Mouse (Mus musculus): Measurements from ENCODE around the gene Mmel1. TPM values are rescaled to one million over a fixed set of nuclear protein-coding genes. Genes with fewer than 3 reads are reported as not detected.

Gene Mmel1
- polyA plus RNA-seq, 1 experiment from 2014 or later = 0.23 TPM

DNA sequence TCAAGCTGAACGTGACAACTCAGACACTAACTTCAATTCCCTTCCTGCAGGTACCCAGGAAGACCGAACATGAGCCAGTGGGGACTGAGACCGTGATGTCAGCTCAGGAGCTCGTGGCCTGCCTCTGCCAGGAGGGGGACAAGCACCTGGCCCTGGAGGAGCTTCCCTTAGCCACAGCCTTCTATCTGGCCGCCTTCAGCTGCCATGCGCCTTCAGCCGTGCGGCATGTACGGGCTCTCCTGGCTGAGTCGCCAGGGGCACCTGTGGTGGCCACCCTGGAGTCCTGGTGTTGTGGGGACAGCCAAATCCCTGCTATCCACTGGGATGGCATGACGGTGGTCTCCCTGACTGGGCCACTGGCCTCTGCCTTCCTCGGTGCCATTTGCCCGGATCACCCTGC, 30.6 kb upstream of the Mmel1 start:
- no peaks in the 10 kb centered on the region for H3K4me1 ChIP-seq (ENCODE audit: control insufficient read depth, insufficient read depth, low read length)
- 81% methylated on average over 13 of the region's 13 CpGs for WGBS (ENCODE audit: insufficient replicate concordance)
- no peaks in the 10 kb centered on the region for H3K36me3 ChIP-seq (ENCODE audit: control insufficient read depth, insufficient read depth, low read length)
- H3K4me3 ChIP-seq (ENCODE audit: low read depth, low read length) = no peak overlapping the region
- ATAC-seq (replicated peaks; ENCODE audit: insufficient number of reproducible peaks, low FRiP score, low TSS enrichment) = no peak
- H3K9ac ChIP-seq (ENCODE audit: low read depth, low read length) = no peak overlapping the region
- no peak overlapping the region for H3K27ac ChIP-seq (ENCODE audit: low read depth, low read length)
- H3K27me3 ChIP-seq (ENCODE audit: control insufficient read depth, insufficient read depth, low read length) = peaks cover 10% of the 10 kb centered on the region
- no peaks in the 10 kb centered on the region for H3K9me3 ChIP-seq (replicated peaks; ENCODE audit: control insufficient read depth, low read length)
- no peak overlapping the region for H3K4me2 ChIP-seq

DNA sequence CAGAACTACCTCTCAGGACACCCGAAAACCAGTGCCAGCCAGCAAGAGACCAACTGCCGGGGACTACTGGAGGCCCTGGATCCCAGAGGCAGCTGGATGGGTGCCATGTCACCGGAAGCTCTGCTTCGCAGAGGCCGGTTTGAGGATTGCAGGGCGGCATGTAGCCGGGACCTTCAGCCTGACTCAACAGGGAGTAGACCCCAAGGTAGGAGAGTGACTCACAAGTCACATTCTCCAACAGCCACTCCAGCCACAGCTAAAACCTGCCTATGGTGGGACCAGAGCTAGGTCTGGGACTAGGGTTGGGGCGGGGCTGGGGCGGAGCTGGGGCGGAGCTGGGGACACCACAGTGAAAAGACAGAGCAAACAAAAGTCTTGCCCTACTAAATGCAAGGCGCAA, 30.0 kb upstream of the Mmel1 start:
- Histone ChIP-seq H3K27me3 (ENCODE audit: control insufficient read depth, insufficient read depth, low read length) (peaks cover 10% of the 10 kb centered on the region), H3K4me1 (ENCODE audit: control insufficient read depth, insufficient read depth, low read length) (no peaks in the 10 kb centered on the region), H3K4me2 (no peak overlapping the region), H3K27ac (ENCODE audit: low read depth, low read length) (no peak overlapping the region), H3K4me3 (ENCODE audit: low read depth, low read length) (no peak overlapping the region), H3K9ac (ENCODE audit: low read depth, low read length) (no peak overlapping the region), H3K36me3 (ENCODE audit: control insufficient read depth, insufficient read depth, low read length) (no peaks in the 10 kb centered on the region), H3K9me3 (replicated peaks; ENCODE audit: control insufficient read depth, low read length) (no peaks in the 10 kb centered on the region)
- 47% methylated on average over 11 of the region's 11 CpGs for WGBS (ENCODE audit: insufficient replicate concordance)
- ATAC-seq (replicated peaks; ENCODE audit: insufficient number of reproducible peaks, low FRiP score, low TSS enrichment) = no peak; the same call in 1 of the 2 replicates

DNA sequence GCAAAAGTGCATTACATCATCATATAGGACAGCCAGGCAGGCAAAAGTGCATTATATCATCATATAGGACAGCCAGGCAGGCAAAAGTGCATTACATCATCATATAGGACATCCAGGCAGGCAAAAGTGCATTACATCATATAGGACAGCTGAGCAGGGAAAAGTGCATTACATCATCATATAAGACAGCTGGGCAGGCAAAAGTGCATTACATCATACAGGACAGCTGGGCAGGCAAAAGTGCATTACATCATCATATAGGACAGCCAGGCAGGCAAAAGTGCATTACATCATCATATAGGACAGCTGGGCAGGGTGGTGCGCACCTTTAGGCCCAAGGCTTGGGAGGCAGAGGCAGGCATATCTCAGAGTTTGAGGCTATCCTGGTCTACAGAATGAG, 16.7 kb upstream of the Mmel1 start:
- Histone ChIP-seq H3K4me2 (no peak overlapping the region), H3K4me3 (ENCODE audit: low read depth, low read length) (no peak overlapping the region), H3K4me1 (ENCODE audit: control insufficient read depth, insufficient read depth, low read length) (peaks cover 4% of the 10 kb centered on the region; the same call in 1 of the 2 replicates), H3K9ac (ENCODE audit: low read depth, low read length) (no peak overlapping the region), H3K36me3 (ENCODE audit: control insufficient read depth, insufficient read depth, low read length) (no peaks in the 10 kb centered on the region), H3K27ac (ENCODE audit: low read depth, low read length) (no peak overlapping the region), H3K27me3 (ENCODE audit: control insufficient read depth, insufficient read depth, low read length) (peaks cover 30% of the 10 kb centered on the region), H3K9me3 (replicated peaks; ENCODE audit: control insufficient read depth, low read length) (no peaks in the 10 kb centered on the region)
- ATAC-seq (replicated peaks; ENCODE audit: insufficient number of reproducible peaks, low FRiP score, low TSS enrichment) = no peak
- WGBS (ENCODE audit: insufficient replicate concordance) = 95% methylated on average over 1 of the region's 1 CpGs

DNA sequence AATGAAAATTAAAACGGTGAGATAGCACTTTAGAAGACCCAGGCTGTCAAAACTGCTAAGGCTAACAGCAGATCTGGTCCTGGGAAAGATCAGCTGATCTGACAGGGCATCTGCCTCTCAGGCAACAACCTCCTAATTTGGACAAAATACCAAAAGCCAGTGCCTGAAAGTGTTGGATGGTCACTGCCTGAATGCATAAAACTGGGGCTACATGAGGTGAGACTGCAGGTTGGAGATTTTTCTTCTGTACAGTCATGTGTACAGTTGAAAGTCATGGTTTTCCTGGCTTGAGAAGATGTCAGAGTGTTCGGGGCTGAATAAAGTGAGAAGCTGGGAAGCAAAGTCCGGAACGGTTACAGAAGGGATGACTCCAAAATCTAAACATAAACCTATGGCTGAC, 15.5 kb upstream of the Mmel1 start:
- H3K4me2 ChIP-seq = no peak overlapping the region
- ATAC-seq (replicated peaks; ENCODE audit: insufficient number of reproducible peaks, low FRiP score, low TSS enrichment) = no peak
- 67% methylated on average over 4 of the region's 4 CpGs for WGBS (ENCODE audit: insufficient replicate concordance)

DNA sequence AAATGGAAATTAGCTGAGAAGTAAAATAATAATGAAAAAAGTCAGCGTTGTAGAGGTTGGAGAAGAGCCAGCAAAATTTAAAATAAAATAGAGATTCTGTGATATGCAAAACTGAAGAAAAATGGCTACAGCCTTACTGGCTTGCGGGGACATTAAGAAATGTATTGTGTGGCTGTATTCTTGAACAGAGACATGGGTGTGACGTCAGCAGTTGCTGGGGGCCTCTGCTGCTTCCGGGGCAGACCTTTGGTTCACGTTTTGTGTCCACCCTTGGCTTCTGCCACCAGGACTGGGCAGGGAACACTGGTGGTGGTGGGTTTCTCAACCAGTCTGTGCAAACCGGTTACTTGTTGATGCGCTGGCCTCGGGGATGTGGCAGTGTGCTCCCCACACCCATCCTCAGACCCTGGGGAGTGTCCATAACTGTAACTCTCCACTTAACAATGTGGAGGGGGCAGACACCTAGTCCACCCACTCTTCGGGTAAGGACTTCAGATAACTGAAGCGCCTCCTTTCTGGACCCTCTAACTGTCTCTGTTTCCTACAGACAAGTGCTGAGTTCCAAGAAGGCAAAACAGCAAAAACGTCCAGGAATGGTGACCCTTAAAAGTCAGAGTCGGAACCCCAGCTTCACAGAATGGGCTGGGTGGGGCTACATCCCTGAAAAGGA, 14.6 kb upstream of the Mmel1 start:
- Histone ChIP-seq H3K4me3 (ENCODE audit: low read depth, low read length) (no peak overlapping the region), H3K9me3 (replicated peaks; ENCODE audit: control insufficient read depth, low read length) (no peaks in the 10 kb centered on the region), H3K27ac (ENCODE audit: low read depth, low read length) (no peak overlapping the region), H3K27me3 (ENCODE audit: control insufficient read depth, insufficient read depth, low read length) (peaks cover 37% of the 10 kb centered on the region), H3K36me3 (ENCODE audit: control insufficient read depth, insufficient read depth, low read length) (no peaks in the 10 kb centered on the region), H3K4me2 (no peak overlapping the region), H3K9ac (ENCODE audit: low read depth, low read length) (no peak overlapping the region), H3K4me1 (ENCODE audit: control insufficient read depth, insufficient read depth, low read length) (peaks cover 4% of the 10 kb centered on the region; the same call in 1 of the 2 replicates)
- WGBS (ENCODE audit: insufficient replicate concordance) = 52% methylated on average over 12 of the region's 12 CpGs
- ATAC-seq (replicated peaks; ENCODE audit: insufficient number of reproducible peaks, low FRiP score, low TSS enrichment) = no peak

More for the DNA sequence above, 15.5 kb upstream of the Mmel1 start:
- no peaks in the 10 kb centered on the region for H3K36me3 ChIP-seq (ENCODE audit: control insufficient read depth, insufficient read depth, low read length)
- H3K27me3 ChIP-seq (ENCODE audit: control insufficient read depth, insufficient read depth, low read length) = peaks cover 35% of the 10 kb centered on the region
- no peak overlapping the region for H3K9ac ChIP-seq (ENCODE audit: low read depth, low read length)
- H3K27ac ChIP-seq (ENCODE audit: low read depth, low read length) = no peak overlapping the region
- no peak overlapping the region for H3K4me3 ChIP-seq (ENCODE audit: low read depth, low read length)
- no peaks in the 10 kb centered on the region for H3K9me3 ChIP-seq (replicated peaks; ENCODE audit: control insufficient read depth, low read length)
- H3K4me1 ChIP-seq (ENCODE audit: control insufficient read depth, insufficient read depth, low read length) = peaks cover 4% of the 10 kb centered on the region; the same call in 1 of the 2 replicates

DNA sequence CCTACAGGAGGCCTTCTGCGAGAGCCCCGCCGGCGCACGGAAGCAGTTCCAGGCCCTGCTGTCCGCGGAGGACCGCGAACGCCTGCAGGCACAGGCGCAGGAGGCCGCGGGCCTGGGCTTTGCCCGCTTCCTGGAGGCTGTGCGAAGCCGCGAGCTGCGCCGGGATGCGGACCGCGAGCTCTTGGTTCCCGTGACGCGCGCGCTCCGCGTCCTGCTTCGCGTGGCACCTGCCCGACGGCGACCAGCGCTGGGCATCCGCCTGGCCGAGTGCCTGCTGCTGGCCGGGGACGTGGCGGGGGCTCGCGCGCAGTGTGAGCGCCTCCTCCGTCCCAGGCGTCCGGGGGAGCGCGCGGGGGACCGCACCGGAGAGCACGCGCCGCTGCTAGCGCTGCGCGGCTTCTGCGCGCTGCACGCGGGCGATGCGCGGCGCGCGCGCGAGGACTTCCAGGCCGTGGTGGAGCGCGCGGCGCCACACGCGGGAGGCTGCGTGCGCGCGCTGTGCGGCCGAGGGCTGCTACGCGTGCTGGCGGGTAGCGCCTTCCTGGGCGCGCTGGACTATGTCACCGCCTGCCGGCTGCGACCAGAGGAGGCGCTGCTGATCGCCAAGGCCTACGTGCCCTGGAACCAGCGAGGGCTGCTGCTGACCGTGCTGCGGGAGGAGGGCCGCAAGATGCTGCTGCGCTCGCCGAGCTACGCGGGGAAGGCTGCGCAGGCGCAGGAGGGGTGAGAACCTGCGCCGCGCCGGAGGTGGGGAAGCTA, 13.5 kb upstream of the Mmel1 start:
- H3K4me2 ChIP-seq = peak overlapping the region; percentile 94
- H3K4me3 ChIP-seq (ENCODE audit: low read depth, low read length) = peak overlapping the region; percentile 60
- ATAC-seq (replicated peaks; ENCODE audit: insufficient number of reproducible peaks, low FRiP score, low TSS enrichment) = peak; percentile 68
- no peaks in the 10 kb centered on the region for H3K9me3 ChIP-seq (replicated peaks; ENCODE audit: control insufficient read depth, low read length)
- H3K9ac ChIP-seq (ENCODE audit: low read depth, low read length) = peak overlapping the region; percentile 47; the same call in 1 of the 2 replicates
- under 1% methylated on average over 101 of the region's 110 CpGs for WGBS (ENCODE audit: insufficient replicate concordance)
- peaks cover 37% of the 10 kb centered on the region for H3K27me3 ChIP-seq (ENCODE audit: control insufficient read depth, insufficient read depth, low read length)
- peaks cover 4% of the 10 kb centered on the region; the same call in 1 of the 2 replicates for H3K4me1 ChIP-seq (ENCODE audit: control insufficient read depth, insufficient read depth, low read length)
- no peak overlapping the region for H3K27ac ChIP-seq (ENCODE audit: low read depth, low read length)
- no peaks in the 10 kb centered on the region for H3K36me3 ChIP-seq (ENCODE audit: control insufficient read depth, insufficient read depth, low read length)

DNA sequence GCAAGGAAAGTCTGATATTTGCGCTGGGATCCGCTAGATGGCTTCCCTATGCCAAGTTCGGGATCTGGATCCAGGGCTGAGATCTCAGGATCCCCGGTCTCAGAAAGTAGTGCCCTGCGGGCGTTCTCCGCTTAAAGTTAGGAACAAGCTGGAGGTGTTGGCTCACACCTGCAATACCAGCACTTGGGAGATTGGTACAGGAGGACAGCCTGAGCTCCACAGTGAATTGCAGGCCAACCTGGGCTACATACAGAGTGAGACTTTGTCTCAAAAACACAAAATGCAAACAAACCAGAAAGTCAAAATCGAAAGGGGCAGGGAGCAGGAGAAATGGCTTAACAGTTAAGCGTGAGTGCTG, 12.9 kb upstream of the Mmel1 start:
- Histone ChIP-seq H3K27ac (ENCODE audit: low read depth, low read length) (no peak overlapping the region), H3K4me2 (peak overlapping the region; percentile 94), H3K9me3 (replicated peaks; ENCODE audit: control insufficient read depth, low read length) (no peaks in the 10 kb centered on the region), H3K9ac (ENCODE audit: low read depth, low read length) (peak overlapping the region; percentile 47; the same call in 1 of the 2 replicates), H3K36me3 (ENCODE audit: control insufficient read depth, insufficient read depth, low read length) (no peaks in the 10 kb centered on the region), H3K27me3 (ENCODE audit: control insufficient read depth, insufficient read depth, low read length) (peaks cover 37% of the 10 kb centered on the region), H3K4me3 (ENCODE audit: low read depth, low read length) (peak overlapping the region; percentile 60), H3K4me1 (ENCODE audit: control insufficient read depth, insufficient read depth, low read length) (peaks cover 4% of the 10 kb centered on the region; the same call in 1 of the 2 replicates)
- 16% methylated on average over 9 of the region's 9 CpGs for WGBS (ENCODE audit: insufficient replicate concordance)
- ATAC-seq (replicated peaks; ENCODE audit: insufficient number of reproducible peaks, low FRiP score, low TSS enrichment) = no peak

DNA sequence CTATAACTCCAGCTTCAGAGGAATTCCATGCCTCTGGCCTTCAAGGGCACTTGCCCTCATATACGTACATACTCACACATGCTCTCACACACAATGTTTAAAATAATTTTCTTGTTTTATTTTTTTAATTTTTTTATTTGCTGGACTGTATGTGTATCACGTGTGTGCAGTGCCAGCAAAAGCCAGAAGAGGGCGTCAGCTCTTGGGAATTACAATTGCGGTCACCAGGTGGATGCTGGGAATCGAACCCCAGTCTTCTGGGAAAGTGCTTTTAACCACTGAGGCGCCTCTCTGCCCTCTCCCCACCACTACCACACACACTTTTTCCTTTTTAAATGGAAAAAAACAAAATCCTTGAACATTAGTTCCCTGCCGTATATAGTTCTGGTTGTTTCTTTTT, 12.5 kb upstream of the Mmel1 start:
- peaks cover 39% of the 10 kb centered on the region for H3K27me3 ChIP-seq (ENCODE audit: control insufficient read depth, insufficient read depth, low read length)
- 82% methylated on average over 7 of the region's 7 CpGs for WGBS (ENCODE audit: insufficient replicate concordance)

More for the DNA sequence above, 12.5 kb upstream of the Mmel1 start:
- Histone ChIP-seq H3K4me2 (no peak overlapping the region; the same call in 1 of the 2 replicates), H3K9ac (ENCODE audit: low read depth, low read length) (no peak overlapping the region), H3K4me1 (ENCODE audit: control insufficient read depth, insufficient read depth, low read length) (peaks cover 4% of the 10 kb centered on the region; the same call in 1 of the 2 replicates), H3K4me3 (ENCODE audit: low read depth, low read length) (0 out of 2 replicates have a peak overlapping the region, but pooled peaks have one; percentile 60), H3K9me3 (replicated peaks; ENCODE audit: control insufficient read depth, low read length) (no peaks in the 10 kb centered on the region), H3K27ac (ENCODE audit: low read depth, low read length) (no peak overlapping the region), H3K36me3 (ENCODE audit: control insufficient read depth, insufficient read depth, low read length) (no peaks in the 10 kb centered on the region)
- ATAC-seq (replicated peaks; ENCODE audit: insufficient number of reproducible peaks, low FRiP score, low TSS enrichment) = no peak

All from heart, embryonic 11.5 days (tissue).